Mouse (Mus musculus) lung, postnatal 0 days (tissue): ENCODE data around the gene Zfp771. TPM values are rescaled to one million over a fixed set of nuclear protein-coding genes. Genes with fewer than 3 reads are reported as not detected.

Experiments used
- ATAC-seq: fragments of 200-750 bp; cut with Nextera tagmentation; 2 replicates; pipeline ENCODE4 v1.8.0; 2017; ENCODE audit warnings: moderate library complexity
- DNase-seq: peaks from one replicate; pipeline ENCODE4 v3.0.0-alpha.2; 2016; ENCODE audit warnings: low spot score
- H3K27ac ChIP-seq: fragments of 300-500 bp; sonication (generic); 2 replicates; pipeline ENCODE4 v1.5.1; 2014; ENCODE audit warnings: antibody characterized with exemption, mild to moderate bottlenecking, low read length, mixed read lengths
- H3K27me3 ChIP-seq: fragments of 300-500 bp; sonication (generic); replicated peaks from 2 replicates; pipeline ENCODE4 v1.6.1; 2014; ENCODE audit warnings: low read length, mixed read lengths; ENCODE audit not compliant: insufficient read depth
- H3K36me3 ChIP-seq: fragments of 300-500 bp; sonication (generic); 2 replicates; pipeline ENCODE4 v1.6.1; 2014; ENCODE audit warnings: low read length, mixed read lengths; ENCODE audit not compliant: insufficient read depth
- H3K4me1 ChIP-seq: fragments of 300-500 bp; sonication (generic); 2 replicates; pipeline ENCODE4 v1.6.1; 2014; ENCODE audit warnings: antibody characterized with exemption, low read depth, low read length, mixed read lengths; ENCODE audit not compliant: insufficient read depth
- H3K4me2 ChIP-seq: fragments of 300-500 bp; sonication (generic); replicated peaks from 2 replicates; pipeline ENCODE4 v1.6.1; 2014; ENCODE audit warnings: low read depth, mild to moderate bottlenecking, low read length, moderate library complexity, mixed read lengths
- H3K4me3 ChIP-seq: fragments of 300-500 bp; sonication (generic); 2 replicates; pipeline ENCODE4 v1.5.1; 2014; ENCODE audit warnings: low read depth, low read length
- H3K9ac ChIP-seq: fragments of 300-500 bp; sonication (generic); replicated peaks from 2 replicates; pipeline ENCODE4 v1.6.1; 2014; ENCODE audit warnings: low read depth, mild to moderate bottlenecking
- H3K9me3 ChIP-seq: fragments of 300-500 bp; sonication (generic); 2 replicates; pipeline ENCODE4 v1.6.1; 2016; ENCODE audit warnings: low read length, mixed read lengths
- CTCF ChIP-seq: IDR thresholded peaks from 2 replicates; pipeline ENCODE4 v1.5.1; 2016; ENCODE audit warnings: antibody characterized with exemption, mild to moderate bottlenecking
- EP300 ChIP-seq: IDR thresholded peaks from 2 replicates; pipeline ENCODE4 v1.6.1; 2016; ENCODE audit warnings: antibody characterized with exemption, mild to moderate bottlenecking, control low read depth
- WGBS: fragments of 180-500 bp; shearing (Covaris S2); extraction: QIAGEN DNeasy Blood & Tissue Kit; methylation state at CpG from one replicate; pipeline ENCODE4 v1.1.7; 2014; 5-methylcytosine and 5-hydroxymethylcytosine counted together
- polyA plus RNA-seq: library from polyadenylated mRNA; unstranded; fragments of >200 nt; fragmentation: Nextera tagmentation; extraction: Ambion mirVana; gene quantifications from 2 replicates; pipeline ENCODE4 v1.2.1, GENCODE M21; 2015

Gene Zfp771
- polyA plus RNA-seq, 1 experiment from 2014 or later = 34.9 TPM

DNA sequence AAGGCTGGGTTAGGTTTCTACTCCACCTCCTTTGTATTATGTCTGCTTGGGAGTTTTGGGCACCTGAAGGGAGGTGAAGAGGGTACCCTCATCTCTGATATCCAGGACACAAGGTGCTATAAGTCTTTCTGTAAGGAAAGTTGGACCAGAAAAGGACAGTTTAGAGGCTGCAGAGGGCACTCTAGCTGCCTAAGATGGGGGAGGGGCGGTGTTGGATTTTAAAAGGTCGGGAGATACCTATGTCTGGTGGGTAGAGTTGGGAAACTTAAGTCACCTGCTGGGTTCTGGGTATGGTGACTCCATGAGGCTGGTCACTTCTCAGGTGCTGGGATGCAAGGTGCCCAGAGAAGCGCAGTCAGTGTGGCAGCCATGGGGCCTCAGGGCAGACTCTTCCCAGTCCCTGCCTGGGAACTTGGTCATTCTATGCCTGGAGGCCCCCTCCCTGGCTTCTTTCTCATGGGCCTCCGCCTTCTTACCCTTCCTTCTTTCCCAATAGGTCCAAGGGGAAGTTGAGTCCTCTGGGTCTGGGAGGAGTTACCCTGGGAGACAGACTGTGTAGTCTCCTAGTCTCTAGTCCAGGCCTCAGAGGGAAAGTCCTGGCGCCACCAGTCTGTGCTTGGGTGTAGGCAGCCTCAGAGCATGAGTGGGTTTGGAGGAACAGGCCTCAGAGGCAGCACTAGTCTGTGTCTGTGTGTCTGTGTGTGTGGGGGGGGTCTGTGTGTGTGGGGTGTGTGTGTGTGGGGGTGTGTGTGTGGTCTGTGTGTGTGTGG is 52.9 kb downstream of the Zfp771 start:
- TF ChIP-seq EP300 = no peak
- TF ChIP-seq CTCF = no peak
- ATAC-seq (no peak), DNase-seq (no peak)
- Histone ChIP-seq H3K4me3 (0 out of 2 replicates have a peak overlapping the region, but pooled peaks have one; percentile 12), H3K36me3 (no peaks in the 10 kb centered on the region), H3K9ac (no peak overlapping the region), H3K27me3 (no peaks in the 10 kb centered on the region), H3K4me2 (no peak overlapping the region), H3K4me1 (no peaks in the 10 kb centered on the region), H3K27ac (no peak overlapping the region), H3K9me3 (no peaks in the 10 kb centered on the region)
- 82% methylated on average over 5 of the region's 5 CpGs for WGBS

DNA sequence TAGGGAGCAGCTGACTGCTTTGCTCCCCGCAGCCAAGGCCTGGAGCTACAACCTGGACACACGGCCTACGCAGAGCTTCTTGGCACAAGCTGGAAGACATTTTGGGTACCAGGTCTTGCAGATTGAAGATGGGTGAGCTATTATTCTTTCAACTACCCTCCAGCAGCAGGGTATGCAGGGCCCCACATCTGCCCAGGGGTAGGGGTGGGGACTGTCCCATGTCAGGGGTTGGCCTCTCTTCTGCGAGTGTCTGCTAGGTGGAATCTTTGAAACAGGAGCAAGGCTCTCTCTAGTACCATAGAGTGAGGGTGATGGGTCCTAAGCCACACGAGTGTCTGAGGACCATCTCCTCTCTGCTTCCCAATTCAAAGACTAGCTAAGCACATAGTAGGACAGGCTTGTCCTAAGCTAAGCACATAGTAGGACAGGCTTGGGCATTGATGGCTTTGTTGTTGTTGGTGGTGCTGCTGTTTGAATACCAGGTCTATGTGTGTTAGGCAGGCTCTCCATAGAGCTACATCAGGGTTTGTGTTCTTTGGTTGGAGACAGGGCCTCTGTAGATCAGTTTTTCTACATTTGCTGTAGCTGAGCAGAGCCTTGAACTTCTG is 53.6 kb downstream of the Zfp771 start:
- WGBS = 93% methylated on average over 5 of the region's 5 CpGs
- Histone ChIP-seq H3K27ac (no peak overlapping the region), H3K36me3 (no peaks in the 10 kb centered on the region), H3K9me3 (no peaks in the 10 kb centered on the region), H3K9ac (no peak overlapping the region), H3K27me3 (no peaks in the 10 kb centered on the region), H3K4me2 (no peak overlapping the region), H3K4me3 (no peak overlapping the region), H3K4me1 (no peaks in the 10 kb centered on the region)
- TF ChIP-seq CTCF (no peak), EP300 (no peak)
- ATAC-seq (no peak), DNase-seq (no peak)

Other genes starting within 250 kb of the Zfp771 start
- gene Mvp, start 229.7 kb upstream of the Zfp771 start, polyA plus RNA-seq = 44.6 and 50.3 TPM in 2 replicates
- 1.00 and 1.1 TPM in 2 replicates for gene Pagr1b, start 227.8 kb upstream of the Zfp771 start, polyA plus RNA-seq
- 20.7 and 28.3 TPM in 2 replicates for gene Pagr1a, start 226.9 kb upstream of the Zfp771 start, polyA plus RNA-seq
- 28.5 and 29.3 TPM in 2 replicates for gene Gm42742, start 223.2 kb upstream of the Zfp771 start, polyA plus RNA-seq
- 1.0 and 1.3 TPM in 2 replicates for gene Prrt2, start 223.1 kb upstream of the Zfp771 start, polyA plus RNA-seq
- gene Maz, start 217.2 kb upstream of the Zfp771 start, polyA plus RNA-seq = 36.1 and 37.0 TPM in 2 replicates
- gene Kif22, start 201.8 kb upstream of the Zfp771 start, polyA plus RNA-seq = 7.0 and 9.2 TPM in 2 replicates
- gene Zg16, start 156.9 kb upstream of the Zfp771 start, polyA plus RNA-seq = 0.20 and 0.30 TPM in 2 replicates
- gene AI467606, start 152.9 kb upstream of the Zfp771 start, polyA plus RNA-seq = 14.6 and 16.0 TPM in 2 replicates
- 0.14 and 0.21 TPM in 2 replicates for gene Qprt, start 122.0 kb upstream of the Zfp771 start, polyA plus RNA-seq
- 0.73 and 0.83 TPM in 2 replicates for gene Spn, start 106.5 kb upstream of the Zfp771 start, polyA plus RNA-seq
- 28.4 and 29.6 TPM in 2 replicates for gene Cd2bp2, start 48.2 kb upstream of the Zfp771 start, polyA plus RNA-seq
- gene Tbc1d10b, start 35.8 kb upstream of the Zfp771 start, polyA plus RNA-seq = 14.4 and 15.0 TPM in 2 replicates
- gene Mylpf, start 35.4 kb upstream of the Zfp771 start, polyA plus RNA-seq = 6.4 and 8.0 TPM in 2 replicates
- gene Zfp553, start 11.2 kb upstream of the Zfp771 start, polyA plus RNA-seq = 15.5 and 15.7 TPM in 2 replicates
- gene Sept1, start 11.1 kb upstream of the Zfp771 start, polyA plus RNA-seq = 13.0 TPM in 2 replicates
- 35.7 and 36.4 TPM in 2 replicates for gene Dctpp1, start 16.4 kb downstream of the Zfp771 start, polyA plus RNA-seq
- gene Sephs2, start 29.8 kb downstream of the Zfp771 start, polyA plus RNA-seq = 59.4 and 66.9 TPM in 2 replicates
- 3.7 and 3.8 TPM in 2 replicates for gene Itgal, start 52.0 kb downstream of the Zfp771 start, polyA plus RNA-seq
- 12.5 and 12.8 TPM in 2 replicates for gene Zfp768, start 101.3 kb downstream of the Zfp771 start, polyA plus RNA-seq
- 7.3 and 7.9 TPM in 2 replicates for gene Zfp747, start 131.8 kb downstream of the Zfp771 start, polyA plus RNA-seq
- 4.7 and 5.4 TPM in 2 replicates for gene 9130019O22Rik, start 142.9 kb downstream of the Zfp771 start, polyA plus RNA-seq
- 3.7 and 4.6 TPM in 2 replicates for gene E430018J23Rik, start 149.4 kb downstream of the Zfp771 start, polyA plus RNA-seq
- gene Zfp764, start 162.5 kb downstream of the Zfp771 start, polyA plus RNA-seq = 6.0 and 6.7 TPM in 2 replicates
- gene Zfp688, start 177.8 kb downstream of the Zfp771 start, polyA plus RNA-seq = 27.4 and 28.9 TPM in 2 replicates
- 2.6 and 3.5 TPM in 2 replicates for gene Zfp689, start 204.9 kb downstream of the Zfp771 start, polyA plus RNA-seq
- 37.6 and 37.7 TPM in 2 replicates for gene Prr14, start 215.3 kb downstream of the Zfp771 start, polyA plus RNA-seq
- gene Fbrs, start 234.9 kb downstream of the Zfp771 start, polyA plus RNA-seq = 9.9 and 11.1 TPM in 2 replicates